Mouse (Mus musculus) heart, adult 11 months (tissue): ENCODE measurements around the gene Col8a2.
A peak's percentile ranks its signal among the peaks of the same experiment; 100 is the strongest.

Source experiments
- DNase-seq: peaks from one replicate; pipeline ENCODE4 v3.0.0; 2022

Col8a2 gene

GRCm38 (mm10) chr4:126332358-126332757 lies 45.8 kb downstream of the Col8a2 start:
- peak; percentile 75 for DNase-seq

GRCm38 (mm10) chr4:126339461-126339860 lies 52.9 kb downstream of the Col8a2 start:
- DNase-seq, result no peak

- DNase-seq, result peak; percentile 22
These were observed 56.9 kb downstream of the Col8a2 start for GRCm38 (mm10) chr4:126343451-126343850.

GRCm38 (mm10) chr4:126360069-126360468 lies 73.5 kb downstream of the Col8a2 start:
- DNase-seq, result no peak
